Mouse (Mus musculus): ENCODE results near the gene Pigb.
A peak's percentile ranks its signal among the peaks of the same experiment; 100 is the strongest.

The Pigb gene

GRCm38 (mm10) chr9:72988706-72989105 lies 51.5 kb downstream of the Pigb start:
- no peak for DNase-seq

DNA sequence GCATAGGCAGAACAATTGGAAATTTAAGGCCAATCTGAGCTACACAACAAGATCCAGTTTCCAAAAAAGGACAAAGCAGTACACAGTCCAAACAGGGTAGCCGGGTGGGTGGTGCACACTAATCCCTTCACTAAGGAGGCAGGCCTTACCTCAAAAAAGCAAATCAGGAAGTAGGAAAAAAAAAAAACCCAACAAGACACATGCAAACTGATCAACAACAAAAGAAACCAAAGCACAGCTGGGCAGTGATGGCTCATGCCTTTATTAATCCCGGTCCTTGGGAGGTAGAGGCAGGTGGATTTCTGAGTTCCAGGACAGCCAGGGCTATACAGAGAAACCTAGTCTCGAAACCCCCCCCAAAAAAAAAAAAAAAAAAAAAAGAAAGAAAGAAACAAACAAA lies 52.5 kb downstream of the Pigb start:
- no peak for DNase-seq

DNA sequence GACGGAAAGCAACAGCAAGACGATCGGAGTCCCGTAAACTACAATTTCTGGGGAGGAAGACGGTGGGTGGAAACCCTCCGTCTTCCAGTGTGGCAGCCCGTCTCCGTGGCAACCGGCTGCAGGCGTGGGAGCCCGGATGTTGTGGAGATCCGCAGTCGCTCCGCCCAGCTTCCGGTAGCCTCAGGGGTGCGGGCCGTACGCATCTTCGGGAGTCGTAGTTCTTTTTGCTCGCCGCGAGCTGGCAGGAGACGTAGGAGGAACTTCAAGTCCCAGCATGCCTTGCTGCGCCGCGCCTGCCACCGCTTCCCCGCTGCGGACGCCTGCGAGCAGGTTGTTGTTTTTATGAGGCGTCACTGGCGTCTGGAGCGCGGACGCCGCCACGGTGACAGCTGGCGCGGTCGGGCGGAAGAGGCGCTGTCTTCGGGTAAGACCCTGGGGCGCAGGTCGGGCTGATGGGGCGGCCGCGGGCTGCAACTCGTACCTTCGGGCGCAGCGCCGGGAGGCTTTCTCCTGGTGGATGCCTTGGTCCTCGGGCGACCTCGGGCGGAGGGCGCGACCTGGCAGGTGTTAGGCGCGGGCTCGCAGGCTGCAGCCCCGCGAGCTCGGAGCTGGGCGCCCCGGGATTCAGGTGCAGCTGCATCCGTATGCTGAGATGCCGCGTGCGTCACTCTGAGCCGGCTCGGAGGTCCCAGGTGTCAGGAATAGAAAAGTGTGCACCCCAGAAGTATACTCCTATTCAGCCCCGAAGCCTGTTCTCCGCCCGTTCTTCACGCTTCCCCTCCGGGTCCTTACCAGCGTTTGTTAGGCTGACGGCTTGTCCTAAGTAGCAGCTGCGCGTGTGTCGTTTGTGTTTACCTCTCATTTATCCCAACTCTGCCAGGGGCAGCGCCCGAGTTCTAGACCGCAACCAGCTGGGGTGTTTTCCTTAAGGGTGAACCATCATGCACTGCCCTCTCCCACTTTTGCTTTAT lies 54.6 kb downstream of the Pigb start, which contains the start of the genes Ccpg1os and Ccpg1:
Ccpg1os (minus strand) TSS at position 133 of the 971 bp plus-strand sequence.
Ccpg1 (plus strand) TSS at position 180 of the 971 bp plus-strand sequence.
- DNase-seq: peak; percentile 96

DNA sequence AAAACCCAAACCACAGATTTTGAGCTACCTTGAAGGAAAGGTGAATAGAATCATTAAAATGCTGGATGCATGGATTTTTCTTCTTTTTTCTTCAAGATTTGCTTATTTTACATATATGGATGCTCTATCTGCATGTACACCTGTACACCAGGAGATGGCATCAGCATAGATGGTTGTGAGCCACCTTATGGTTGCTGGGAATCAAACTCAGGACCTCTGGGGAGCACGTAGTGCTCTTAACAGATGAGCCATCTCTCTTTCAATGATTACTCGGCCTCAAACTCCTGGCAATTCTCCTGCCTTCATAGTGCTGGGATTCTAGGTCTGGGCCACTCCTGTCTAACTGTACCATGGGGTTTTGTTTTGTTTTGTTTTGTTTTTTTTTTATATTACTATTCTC lies 57.1 kb downstream of the Pigb start:
- DNase-seq: no peak

DNA sequence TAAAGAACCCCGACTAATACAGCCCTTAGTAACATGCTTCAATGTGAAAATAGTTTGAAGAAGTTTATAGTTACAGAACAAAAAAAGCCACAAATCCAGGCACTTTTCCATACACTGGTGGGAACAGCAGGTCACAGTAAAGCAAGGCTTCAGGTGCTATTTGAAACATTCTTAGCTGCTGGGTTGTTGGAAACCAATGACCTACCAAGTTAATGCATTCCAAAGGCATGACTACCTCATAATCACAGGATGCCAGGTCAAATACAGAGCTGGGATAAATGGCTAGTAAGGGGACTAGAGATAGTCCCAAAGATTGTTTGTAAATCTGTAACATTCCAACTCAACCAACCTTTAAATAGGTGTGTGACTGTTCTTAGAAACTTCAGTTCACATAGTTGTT lies 64.9 kb downstream of the Pigb start:
- no peak for DNase-seq

- DNase-seq: no peak
Observed at GRCm38 (mm10) chr9:72974734-72975133, 65.4 kb downstream of the Pigb start.

DNA sequence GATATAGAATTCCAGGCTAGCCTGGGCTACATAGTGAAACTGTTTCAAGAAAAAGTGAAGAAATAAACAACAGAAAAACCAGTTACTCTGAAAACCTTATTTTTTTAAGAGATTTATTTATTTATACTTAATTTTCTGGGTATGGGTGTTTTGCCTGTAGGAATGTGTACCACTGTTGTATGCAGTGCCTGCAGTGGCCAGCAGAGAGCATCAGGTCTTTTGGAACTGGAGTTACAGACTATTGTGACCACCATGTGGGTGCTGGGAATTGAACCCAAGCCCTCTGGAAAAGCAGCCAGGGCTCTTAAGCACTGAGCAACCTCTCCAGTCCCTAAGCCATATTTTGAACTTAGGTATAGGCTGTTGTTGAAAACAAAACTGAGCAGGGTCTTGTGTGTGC lies 67.2 kb downstream of the Pigb start:
- DNase-seq: no peak

GRCm38 (mm10) chr9:72972435-72972834 lies 67.7 kb downstream of the Pigb start:
- DNase-seq: no peak

GRCm38 (mm10) chr9:72969874-72970273 lies 70.3 kb downstream of the Pigb start:
- no peak for DNase-seq

- peak; percentile 70 for DNase-seq
Observed at GRCm38 (mm10) chr9:72968349-72969061, 71.7 kb downstream of the Pigb start.

GRCm38 (mm10) chr9:72961959-72962358 lies 78.2 kb downstream of the Pigb start:
- DNase-seq: no peak

GRCm38 (mm10) chr9:72961346-72961745 lies 78.8 kb downstream of the Pigb start:
- DNase-seq: no peak

GRCm38 (mm10) chr9:72958521-72959450 lies 81.4 kb downstream of the Pigb start, which contains the start of the genes Dyx1c1 and Gm44503:
Dyx1c1 (plus strand) TSS chr9:72958785.
Gm44503 (plus strand) TSS chr9:72958852.
- DNase-seq: peak; percentile 77

Data from right cerebral cortex, postnatal 25 days (tissue).